Mouse (Mus musculus): Measurements from ENCODE around the gene Rundc3a. TPM values are rescaled to one million over a fixed set of nuclear protein-coding genes. Genes with fewer than 3 reads are reported as not detected.

Gene Rundc3a
- polyA plus RNA-seq (2015; fragmentation: Nextera tagmentation; extraction: Ambion mirVana) = 38.2 and 52.7 TPM in 2 replicates

DNA sequence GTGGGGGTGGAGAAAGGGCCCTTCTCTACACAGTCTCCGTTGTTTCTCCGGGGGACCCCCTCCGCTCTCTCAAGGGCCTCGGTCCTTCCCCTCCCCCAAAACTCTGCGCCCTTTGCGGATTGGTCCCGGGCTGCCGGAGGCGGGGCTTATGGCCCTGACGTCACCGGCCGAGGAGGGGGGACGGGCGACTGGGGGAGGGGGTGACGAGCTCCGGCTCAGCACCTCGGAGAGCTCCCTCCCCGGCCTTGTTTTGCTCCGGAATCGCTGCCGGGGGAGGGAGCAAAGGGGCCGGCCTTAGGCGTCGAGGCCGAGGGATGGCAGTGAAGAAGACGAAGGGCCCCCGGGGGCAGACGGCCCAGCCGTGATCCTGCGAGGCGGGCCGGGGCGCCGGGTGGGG, at the start of gene Rundc3a:
Gene Rundc3a (plus strand): TSS at position 166 of the 397 bp plus-strand sequence.

DNA sequence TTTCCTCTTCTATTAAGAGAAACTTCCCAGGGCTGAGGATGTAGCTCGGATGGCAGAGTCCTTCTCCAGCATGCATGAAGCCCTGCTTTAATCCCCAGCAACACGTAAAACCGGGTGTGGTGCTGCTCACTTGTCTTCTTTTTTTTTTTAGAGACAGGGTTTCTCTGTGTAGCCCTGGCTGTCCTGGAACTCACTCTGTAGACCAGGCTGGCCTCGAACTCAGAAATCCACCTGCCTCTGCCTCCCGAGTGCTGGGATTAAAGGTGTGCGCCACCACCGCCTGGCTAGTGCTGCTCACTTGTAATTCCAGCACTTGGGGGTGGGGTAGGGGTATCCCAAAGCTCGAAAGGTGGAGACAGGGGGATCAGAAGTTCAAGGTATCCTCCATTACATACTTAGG, 27.1 kb upstream of the Rundc3a start, which contains the start of gene Slc4a1:
Gene Slc4a1 (minus strand): TSS at position 101 of the 400 bp plus-strand sequence.

DNA sequence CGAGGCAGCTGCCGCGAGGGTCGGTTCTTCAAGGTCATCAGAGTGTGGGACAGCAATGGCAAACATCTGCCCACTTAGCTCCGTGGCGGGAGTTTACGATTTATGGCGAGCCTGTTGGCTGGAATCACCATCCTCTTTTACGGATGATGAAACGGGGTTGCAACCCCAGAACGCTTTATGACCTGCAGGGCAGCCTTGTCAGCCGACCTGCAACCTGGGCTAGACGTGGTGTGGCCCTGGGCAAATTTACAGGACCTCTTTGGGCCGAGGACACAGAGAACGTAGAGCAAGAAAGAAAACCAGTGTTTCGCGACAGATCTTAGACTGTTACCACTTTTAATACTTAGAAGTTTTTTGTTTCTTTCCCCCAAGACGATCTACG, 14.6 kb downstream of the Rundc3a start, which contains the start of gene Slc25a39:
Gene Slc25a39 (minus strand): TSS at position 113 of the 382 bp plus-strand sequence.

DNA sequence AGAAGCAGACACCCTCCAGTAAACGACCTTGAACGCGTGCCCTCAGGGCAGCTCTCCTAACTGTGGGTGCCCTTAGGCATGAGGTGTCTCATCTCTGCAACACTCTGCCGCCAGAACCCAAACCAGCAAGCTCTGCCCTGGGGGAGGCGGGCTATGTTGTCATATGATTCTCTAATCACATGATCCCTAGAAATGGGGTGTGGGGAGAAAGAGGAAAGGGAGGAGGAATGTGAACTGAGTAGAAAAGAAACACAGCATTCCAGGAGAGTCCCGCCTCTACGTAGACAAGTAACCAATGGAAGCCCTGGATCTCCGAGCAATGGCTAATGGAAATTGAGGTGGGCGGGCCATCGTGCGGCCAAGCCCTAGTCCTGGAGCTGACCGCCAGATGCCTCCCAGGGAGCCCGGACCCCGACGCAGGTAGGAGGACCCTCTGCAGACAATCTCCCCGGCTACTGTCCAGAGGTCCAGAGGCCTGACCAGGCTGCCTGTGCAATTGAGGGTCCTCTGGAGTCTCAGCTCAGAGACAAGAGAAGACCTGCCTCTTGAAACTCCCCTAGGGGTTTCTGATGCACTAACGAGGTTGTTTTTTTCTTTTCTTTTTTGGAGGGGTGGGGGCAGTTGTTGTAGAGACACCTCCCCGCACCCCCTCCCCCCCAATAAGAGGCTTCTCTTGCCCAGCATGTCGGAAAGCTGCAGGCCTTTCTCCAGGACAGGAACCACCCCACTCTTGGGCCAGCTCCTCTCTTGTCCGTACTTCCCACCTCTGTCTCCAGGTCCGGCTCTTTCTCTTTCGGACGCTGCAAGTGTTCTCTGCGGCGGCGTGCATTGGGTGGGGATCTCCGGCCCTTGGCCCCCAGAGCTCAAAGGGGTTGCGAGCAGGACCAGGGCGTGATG, 37.2 kb downstream of the Rundc3a start, which contains the start of gene Grn:
Gene Grn (plus strand): TSS at position 195 of the 897 bp plus-strand sequence.

DNA sequence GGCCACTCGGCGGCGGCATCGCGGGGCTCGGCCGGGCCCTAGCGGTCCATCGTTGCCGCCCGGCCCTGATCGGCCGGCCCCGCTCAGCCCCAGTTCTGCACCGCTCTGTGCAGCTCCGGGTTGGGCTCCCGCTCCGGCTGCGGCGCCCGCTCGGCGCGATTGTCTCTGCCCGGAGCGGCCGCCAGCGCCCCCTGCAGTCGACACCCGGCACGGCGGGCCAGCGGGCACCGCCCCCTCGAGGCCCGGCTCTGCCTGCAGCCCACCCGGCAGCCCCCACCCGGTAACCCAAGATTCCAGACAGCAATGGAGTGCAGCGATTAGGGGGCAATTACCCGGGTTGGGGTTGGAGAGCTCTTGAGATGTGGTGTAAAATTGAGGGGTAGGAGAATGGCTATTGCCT, 54.3 kb downstream of the Rundc3a start, which contains the start of gene Fam171a2:
Gene Fam171a2 (minus strand): TSS at position 186 of the 400 bp plus-strand sequence.

Small RNA genes within 50 kb of the gene (microRNA-seq; reads per million reads assigned to microRNA genes)
- not detected for gene Mir6930 (ENCODE audit: borderline replicate concordance, insufficient number of aligned reads)

Other genes with a start within 250 kb of the Rundc3a start
- gene Nags, start 247.9 kb upstream of the Rundc3a start, polyA plus RNA-seq (2015; fragmentation: Nextera tagmentation; extraction: Ambion mirVana) = 0.43 and 0.77 TPM in 2 replicates
- gene Tmem101, start 237.0 kb upstream of the Rundc3a start, polyA plus RNA-seq (2015; fragmentation: Nextera tagmentation; extraction: Ambion mirVana) = 16.8 and 23.9 TPM in 2 replicates
- 68.2 and 91.7 TPM in 2 replicates for gene Lsm12, start 208.1 kb upstream of the Rundc3a start, polyA plus RNA-seq (2015; fragmentation: Nextera tagmentation; extraction: Ambion mirVana)
- gene G6pc3, start 203.8 kb upstream of the Rundc3a start, polyA plus RNA-seq (2015; fragmentation: Nextera tagmentation; extraction: Ambion mirVana) = 28.6 and 70.2 TPM in 2 replicates
- gene Hdac5, start 163.2 kb upstream of the Rundc3a start, polyA plus RNA-seq (2015; fragmentation: Nextera tagmentation; extraction: Ambion mirVana) = 54.3 and 58.9 TPM in 2 replicates
- 2.7 and 3.6 TPM in 2 replicates for gene BC030867, start 144.5 kb upstream of the Rundc3a start, polyA plus RNA-seq (2015; fragmentation: Nextera tagmentation; extraction: Ambion mirVana)
- gene Asb16, start 124.7 kb upstream of the Rundc3a start, polyA plus RNA-seq (2015; fragmentation: Nextera tagmentation; extraction: Ambion mirVana) = 0.04 TPM in 1 of 2 replicates, not detected in the other
- gene Tmub2, start 108.5 kb upstream of the Rundc3a start, polyA plus RNA-seq (2015; fragmentation: Nextera tagmentation; extraction: Ambion mirVana) = 41.2 and 54.1 TPM in 2 replicates
- 7.6 and 8.0 TPM in 2 replicates for gene Atxn7l3, start 96.8 kb upstream of the Rundc3a start, polyA plus RNA-seq (2015; fragmentation: Nextera tagmentation; extraction: Ambion mirVana)
- gene Ubtf, start 73.7 kb upstream of the Rundc3a start, polyA plus RNA-seq (2015; fragmentation: Nextera tagmentation; extraction: Ambion mirVana) = 51.6 and 62.7 TPM in 2 replicates
- gene Slc4a1, start 27.2 kb upstream of the Rundc3a start, polyA plus RNA-seq (2015; fragmentation: Nextera tagmentation; extraction: Ambion mirVana) = 15.4 and 17.7 TPM in 2 replicates
- gene Slc25a39, start 14.5 kb downstream of the Rundc3a start, polyA plus RNA-seq (2015; fragmentation: Nextera tagmentation; extraction: Ambion mirVana) = 201 and 336 TPM in 2 replicates
- gene Grn, start 36.9 kb downstream of the Rundc3a start, polyA plus RNA-seq (2015; fragmentation: Nextera tagmentation; extraction: Ambion mirVana) = 180 and 237 TPM in 2 replicates
- 5.4 and 8.2 TPM in 2 replicates for gene Fam171a2, start 54.3 kb downstream of the Rundc3a start, polyA plus RNA-seq (2015; fragmentation: Nextera tagmentation; extraction: Ambion mirVana)
- 10.6 and 15.9 TPM in 2 replicates for gene Itga2b, start 76.7 kb downstream of the Rundc3a start, polyA plus RNA-seq (2015; fragmentation: Nextera tagmentation; extraction: Ambion mirVana)
- gene Gpatch8, start 163.0 kb downstream of the Rundc3a start, polyA plus RNA-seq (2015; fragmentation: Nextera tagmentation; extraction: Ambion mirVana) = 23.8 and 30.4 TPM in 2 replicates
- gene Gm11627, start 186.1 kb downstream of the Rundc3a start, polyA plus RNA-seq (2015; fragmentation: Nextera tagmentation; extraction: Ambion mirVana) = 6.1 and 10.6 TPM in 2 replicates
- 11.8 and 20.1 TPM in 2 replicates for gene Fzd2, start 211.0 kb downstream of the Rundc3a start, polyA plus RNA-seq (2015; fragmentation: Nextera tagmentation; extraction: Ambion mirVana)

All from adrenal gland, postnatal 0 days (tissue).